Mouse (Mus musculus) midbrain, embryonic 12.5 days (tissue): ENCODE results near the gene Gm10037. TPM values are rescaled to one million over a fixed set of nuclear protein-coding genes. Genes with fewer than 3 reads are reported as not detected.
"Not testable (repeated sequence)": the region's sequence is repeated elsewhere in the genome, so short reads cannot be mapped to it uniquely, and the experiment has no call there.

Experiments used
- ATAC-seq: fragments of 200-750 bp; cut with Nextera tagmentation; 2 replicates; pipeline ENCODE4 v1.8.0; 2017; ENCODE audit warnings: low read depth, moderate TSS enrichment, moderate library complexity; ENCODE audit not compliant: low FRiP score
- H3K27ac ChIP-seq: fragments of 300-500 bp; sonication (generic); replicated peaks from 2 replicates; pipeline ENCODE4 v1.5.1; 2016; ENCODE audit warnings: mild to moderate bottlenecking
- H3K27me3 ChIP-seq: fragments of 300-500 bp; sonication (generic); 2 replicates; pipeline ENCODE4 v1.6.1; 2016; ENCODE audit warnings: mild to moderate bottlenecking
- H3K36me3 ChIP-seq: fragments of 300-500 bp; sonication (generic); 2 replicates; pipeline ENCODE4 v1.6.1; 2016
- H3K4me1 ChIP-seq: fragments of 300-500 bp; sonication (generic); 2 replicates; pipeline ENCODE4 v1.6.1; 2016
- H3K4me2 ChIP-seq: fragments of 300-500 bp; sonication (generic); replicated peaks from 2 replicates; pipeline ENCODE4 v1.6.1; 2016; ENCODE audit warnings: mild to moderate bottlenecking, moderate library complexity
- H3K4me3 ChIP-seq: fragments of 300-500 bp; sonication (generic); 2 replicates; pipeline ENCODE4 v1.5.1; 2016; ENCODE audit warnings: mild to moderate bottlenecking
- H3K9ac ChIP-seq: fragments of 300-500 bp; sonication (generic); replicated peaks from 2 replicates; pipeline ENCODE4 v1.6.1; 2016; ENCODE audit warnings: mild to moderate bottlenecking, moderate library complexity
- H3K9me3 ChIP-seq: fragments of 300-500 bp; sonication (generic); 2 replicates; pipeline ENCODE4 v1.6.1; 2016; ENCODE audit warnings: mild to moderate bottlenecking
- WGBS: fragments of 180-500 bp; shearing (Covaris S2); methylation state at CpG from one replicate; pipeline ENCODE4 v1.1.7; 2016; 5-methylcytosine and 5-hydroxymethylcytosine counted together
- polyA plus RNA-seq: library from polyadenylated mRNA; unstranded; fragments of >200 nt; fragmentation: Nextera tagmentation; extraction: Ambion mirVana; gene quantifications from 2 replicates; pipeline ENCODE4 v1.2.1, GENCODE M21; 2016

Gene Gm10037
- polyA plus RNA-seq, 1 experiment from 2014 or later = 4.3 TPM

- Histone ChIP-seq H3K27ac (no peak overlapping the region), H3K9me3 (no peaks in the 10 kb centered on the region), H3K4me3 (peak overlapping the region; percentile 45), H3K27me3 (no peaks in the 10 kb centered on the region), H3K9ac (peak overlapping the region; percentile 43), H3K4me2 (peak overlapping the region; percentile 63), H3K4me1 (no peaks in the 10 kb centered on the region), H3K36me3 (no peaks in the 10 kb centered on the region)
- ATAC-seq = peak; percentile 80
- 18% methylated on average over 8 of the region's 8 CpGs for WGBS
Observed at GRCm38 (mm10) chr13:67844853-67845194, 13.9 kb downstream of the Gm10037 start.

GRCm38 (mm10) chr13:67850361-67850760, 19.5 kb downstream of the Gm10037 start:
- no peak overlapping the region for H3K4me3 ChIP-seq
- no peak overlapping the region for H3K27ac ChIP-seq
- H3K4me2 ChIP-seq = no peak overlapping the region
- no peaks in the 10 kb centered on the region for H3K27me3 ChIP-seq
- H3K9ac ChIP-seq = no peak overlapping the region
- 83% methylated on average over 3 of the region's 3 CpGs for WGBS
- H3K9me3 ChIP-seq = no peaks in the 10 kb centered on the region
- no peaks in the 10 kb centered on the region for H3K36me3 ChIP-seq
- ATAC-seq = no peak
- H3K4me1 ChIP-seq = no peaks in the 10 kb centered on the region

GRCm38 (mm10) chr13:67853130-67853529, 22.2 kb downstream of the Gm10037 start:
- 83% methylated on average over 6 of the region's 6 CpGs for WGBS
- ATAC-seq = no peak

GRCm38 (mm10) chr13:67853983-67854382, 23.1 kb downstream of the Gm10037 start:
- H3K27me3 ChIP-seq = no peaks in the 10 kb centered on the region
- H3K4me1 ChIP-seq = no peaks in the 10 kb centered on the region
- H3K9ac ChIP-seq = no peak overlapping the region
- H3K4me2 ChIP-seq = no peak overlapping the region
- H3K9me3 ChIP-seq = no peaks in the 10 kb centered on the region
- WGBS = 90% methylated on average over 2 of the region's 2 CpGs
- no peak for ATAC-seq
- no peak overlapping the region for H3K4me3 ChIP-seq
- no peaks in the 10 kb centered on the region for H3K36me3 ChIP-seq
- no peak overlapping the region for H3K27ac ChIP-seq

More at GRCm38 (mm10) chr13:67853130-67853529, 22.2 kb downstream of the Gm10037 start:
- no peaks in the 10 kb centered on the region for H3K27me3 ChIP-seq
- no peaks in the 10 kb centered on the region for H3K36me3 ChIP-seq
- no peak overlapping the region for H3K4me3 ChIP-seq
- no peak overlapping the region for H3K27ac ChIP-seq
- no peak overlapping the region for H3K9ac ChIP-seq
- H3K4me1 ChIP-seq = no peaks in the 10 kb centered on the region
- no peaks in the 10 kb centered on the region for H3K9me3 ChIP-seq
- H3K4me2 ChIP-seq = no peak overlapping the region

- Histone ChIP-seq H3K4me3 (no peak overlapping the region), H3K36me3 (no peaks in the 10 kb centered on the region), H3K9me3 (no peaks in the 10 kb centered on the region), H3K4me2 (no peak overlapping the region), H3K27ac (no peak overlapping the region), H3K9ac (no peak overlapping the region), H3K27me3 (no peaks in the 10 kb centered on the region), H3K4me1 (no peaks in the 10 kb centered on the region)
- ATAC-seq = no peak
- 27% methylated on average over 1 of the region's 1 CpGs for WGBS
Observed at GRCm38 (mm10) chr13:67857317-67857716, 26.4 kb downstream of the Gm10037 start.

GRCm38 (mm10) chr13:67862508-67862907, 31.6 kb downstream of the Gm10037 start:
- no peaks in the 10 kb centered on the region for H3K4me1 ChIP-seq
- H3K9me3 ChIP-seq = no peaks in the 10 kb centered on the region
- H3K4me2 ChIP-seq = no peak overlapping the region
- WGBS = 87% methylated on average over 9 of the region's 9 CpGs
- H3K9ac ChIP-seq = no peak overlapping the region
- H3K27ac ChIP-seq = no peak overlapping the region
- no peak overlapping the region for H3K4me3 ChIP-seq
- no peaks in the 10 kb centered on the region for H3K27me3 ChIP-seq
- no peak for ATAC-seq
- H3K36me3 ChIP-seq = no peaks in the 10 kb centered on the region

GRCm38 (mm10) chr13:67863026-67863425, 32.1 kb downstream of the Gm10037 start, which contains the start of gene BC048507:
TSS of gene BC048507 (plus strand) at chr13:67863326.
- WGBS = 88% methylated on average over 11 of the region's 11 CpGs
- no peak within 1 kb of the TSS for H3K9ac ChIP-seq
- no peak within 1 kb of the TSS for H3K4me2 ChIP-seq

GRCm38 (mm10) chr13:67864764-67865350, 34.0 kb downstream of the Gm10037 start:
- no peaks in the 10 kb centered on the region for H3K27me3 ChIP-seq
- H3K9ac ChIP-seq = no peak overlapping the region
- H3K9me3 ChIP-seq = 0 out of 2 replicates have a peak, but pooled peaks cover 2% of the 10 kb centered on the region
- no peak for ATAC-seq
- H3K36me3 ChIP-seq = no peaks in the 10 kb centered on the region
- H3K4me3 ChIP-seq = no peak overlapping the region
- H3K27ac ChIP-seq = no peak overlapping the region
- WGBS = 36% methylated on average over 5 of the region's 5 CpGs
- no peaks in the 10 kb centered on the region for H3K4me1 ChIP-seq
- no peak overlapping the region for H3K4me2 ChIP-seq

More at GRCm38 (mm10) chr13:67863026-67863425, 32.1 kb downstream of the Gm10037 start, which contains the start of gene BC048507:
- Histone ChIP-seq H3K4me1 (no peaks in the 10 kb centered on the region), H3K4me3 (no peak within 1 kb of the TSS), H3K36me3 (no peaks in the 10 kb centered on the region), H3K27ac (no peak within 1 kb of the TSS), H3K9me3 (no peaks in the 10 kb centered on the region), H3K27me3 (no peaks in the 10 kb centered on the region)
- no peak for ATAC-seq

- H3K9ac ChIP-seq = no peak overlapping the region
- no peak overlapping the region for H3K4me3 ChIP-seq
- H3K36me3 ChIP-seq = no peaks in the 10 kb centered on the region
- 35% methylated on average over 3 of the region's 3 CpGs for WGBS
- no peak overlapping the region for H3K4me2 ChIP-seq
- no peak for ATAC-seq
- no peaks in the 10 kb centered on the region for H3K4me1 ChIP-seq
- no peak overlapping the region for H3K27ac ChIP-seq
- H3K9me3 ChIP-seq = 0 out of 2 replicates have a peak, but pooled peaks cover 7% of the 10 kb centered on the region
- H3K27me3 ChIP-seq = no peaks in the 10 kb centered on the region
Observed at GRCm38 (mm10) chr13:67867899-67868298, 37.0 kb downstream of the Gm10037 start.

GRCm38 (mm10) chr13:67876049-67876698, 45.3 kb downstream of the Gm10037 start:
- H3K4me3 ChIP-seq, H3K36me3 ChIP-seq, H3K27me3 ChIP-seq, ATAC-seq, H3K4me1 ChIP-seq, H3K27ac ChIP-seq, H3K4me2 ChIP-seq, H3K9me3 ChIP-seq, H3K9ac ChIP-seq: not testable (repeated sequence)
- 42% methylated on average over 8 of the region's 12 CpGs for WGBS

GRCm38 (mm10) chr13:67876699-67877254, 45.9 kb downstream of the Gm10037 start:
- no peak for ATAC-seq
- no peak overlapping the region for H3K4me2 ChIP-seq
- no peak overlapping the region for H3K4me3 ChIP-seq
- H3K9ac ChIP-seq = no peak overlapping the region
- H3K27me3 ChIP-seq = no peaks in the 10 kb centered on the region
- H3K4me1 ChIP-seq = no peaks in the 10 kb centered on the region
- H3K27ac ChIP-seq = no peak overlapping the region
- WGBS = 73% methylated on average over 6 of the region's 7 CpGs
- H3K36me3 ChIP-seq = no peaks in the 10 kb centered on the region
- H3K9me3 ChIP-seq = 0 out of 2 replicates have a peak, but pooled peaks cover 2% of the 10 kb centered on the region

- Histone ChIP-seq H3K4me2 (no peak overlapping the region), H3K4me3 (no peak overlapping the region), H3K27ac (no peak overlapping the region), H3K9ac (no peak overlapping the region), H3K4me1 (no peaks in the 10 kb centered on the region), H3K36me3 (no peaks in the 10 kb centered on the region), H3K9me3 (peaks cover 10% of the 10 kb centered on the region; the same call in 1 of the 2 replicates), H3K27me3 (no peaks in the 10 kb centered on the region)
- WGBS = 90% methylated on average over 8 of the region's 8 CpGs
- no peak for ATAC-seq
Observed at GRCm38 (mm10) chr13:67883966-67884365, 53.1 kb downstream of the Gm10037 start.
